Mouse (Mus musculus): ENCODE measurements at regions not wholly inside any gene's neighbourhood (a gene's known extent, or its start where the extent isn't known, plus 50 kb on each side); places are given as distances from the start of the nearest gene placed in this dataset.

DNA sequence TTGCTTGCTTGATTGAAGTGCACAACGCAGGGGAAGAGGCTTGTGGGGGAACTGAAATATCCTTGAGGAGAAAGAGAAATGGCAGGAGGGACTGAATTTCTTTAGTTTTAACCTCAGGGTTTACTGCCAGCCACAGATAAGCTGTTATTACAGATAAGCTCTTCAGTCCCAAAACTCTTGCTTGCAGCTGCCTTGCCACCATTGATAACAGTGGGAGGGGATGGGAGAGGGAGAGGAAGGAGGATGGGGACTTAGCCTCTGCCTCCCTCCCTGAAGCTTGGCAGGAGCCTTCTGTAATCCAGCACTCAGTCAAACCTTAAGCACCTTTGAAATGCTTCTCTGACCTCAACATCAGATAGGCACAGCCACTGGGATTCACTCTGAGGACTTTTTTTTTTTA is 471.4 kb upstream of the Lsamp start:
- DNase-seq (ENCODE audit: low spot score in 2 of 2), result no peak

DNA sequence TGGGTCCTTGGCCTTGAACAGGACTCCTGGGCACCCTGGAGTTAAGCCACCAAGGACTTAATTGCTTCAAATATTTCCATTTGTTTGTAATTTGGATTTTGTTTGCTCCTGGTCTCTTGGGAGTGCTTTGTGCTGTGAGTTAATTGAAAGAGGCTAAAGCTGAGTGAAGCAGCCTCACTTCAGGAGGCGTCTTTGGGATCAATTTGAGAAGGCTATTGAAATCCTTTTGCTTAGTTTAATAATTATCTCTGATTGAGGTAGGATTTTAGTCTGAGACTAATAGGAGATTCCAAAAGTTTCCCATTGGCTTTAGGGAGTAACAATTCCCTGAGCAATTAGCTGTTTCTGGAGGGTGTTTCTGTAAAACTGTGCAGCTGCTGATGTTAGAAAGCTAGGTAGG is 470.5 kb upstream of the Lsamp start:
- DNase-seq (ENCODE audit: low spot score in 2 of 2), result no peak

DNA sequence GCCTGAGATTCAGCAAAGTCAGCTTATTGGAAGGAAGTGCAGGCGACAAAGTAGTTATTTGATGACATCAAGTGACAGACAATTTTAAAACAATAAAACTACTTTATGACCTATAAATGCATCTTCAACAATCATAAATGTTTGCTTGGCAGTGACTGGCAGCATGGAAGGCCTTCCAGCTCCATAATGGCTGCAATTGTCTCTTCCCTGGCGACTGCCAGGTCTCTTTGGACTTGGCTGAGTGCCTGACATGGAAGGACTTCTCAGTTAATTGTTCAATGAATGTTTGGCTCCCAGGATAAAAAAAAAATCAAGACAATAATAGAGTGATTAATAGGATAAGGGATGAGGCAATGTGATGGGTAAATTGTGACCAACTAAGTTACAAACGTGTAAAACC is 453.1 kb upstream of the Lsamp start:
- DNase-seq (ENCODE audit: low spot score in 2 of 2), result no peak

DNA sequence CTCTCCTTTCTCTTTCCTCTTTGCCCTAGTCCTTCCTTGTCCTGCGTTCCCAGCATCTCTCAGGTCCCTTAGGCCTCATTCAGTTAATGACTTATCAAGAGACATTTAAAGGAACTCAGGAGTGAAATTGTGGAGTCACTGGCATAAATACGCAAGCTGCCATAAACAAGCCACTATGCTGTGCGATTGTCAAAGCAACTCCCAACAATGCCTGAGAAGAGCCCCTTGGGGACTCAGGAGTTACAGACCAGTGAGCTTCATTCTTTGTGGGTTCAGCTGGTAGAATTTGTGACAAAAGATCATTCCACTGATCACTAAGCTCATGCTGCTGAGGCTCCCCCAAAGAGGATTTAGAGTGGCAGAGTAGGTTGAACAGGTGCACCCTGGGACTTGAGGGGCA is 451.4 kb upstream of the Lsamp start:
- DNase-seq (ENCODE audit: low spot score in 2 of 2), result no peak

DNA sequence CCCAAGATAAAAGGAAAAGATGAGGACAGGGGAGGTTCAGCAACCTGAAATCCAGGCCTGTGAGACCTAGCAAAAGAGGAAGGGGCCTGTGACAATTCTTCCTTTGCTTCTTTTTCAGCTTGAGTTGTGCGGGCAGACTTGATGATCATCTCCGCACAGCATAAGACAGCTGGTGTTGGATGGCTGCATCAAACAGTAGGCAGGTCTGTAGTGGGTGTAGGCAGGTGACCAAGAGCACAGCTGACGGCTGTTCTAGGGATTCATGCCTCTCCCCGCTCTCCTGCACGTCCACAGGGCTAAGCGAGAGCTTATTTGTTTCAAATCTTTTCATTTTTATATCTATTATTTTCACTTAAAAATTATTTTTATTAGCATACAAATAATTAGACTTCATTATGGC is 450.8 kb upstream of the Lsamp start:
- peak in 1 of 2 experiments; percentile 7 for DNase-seq (ENCODE audit: low spot score in 2 of 2)

DNA sequence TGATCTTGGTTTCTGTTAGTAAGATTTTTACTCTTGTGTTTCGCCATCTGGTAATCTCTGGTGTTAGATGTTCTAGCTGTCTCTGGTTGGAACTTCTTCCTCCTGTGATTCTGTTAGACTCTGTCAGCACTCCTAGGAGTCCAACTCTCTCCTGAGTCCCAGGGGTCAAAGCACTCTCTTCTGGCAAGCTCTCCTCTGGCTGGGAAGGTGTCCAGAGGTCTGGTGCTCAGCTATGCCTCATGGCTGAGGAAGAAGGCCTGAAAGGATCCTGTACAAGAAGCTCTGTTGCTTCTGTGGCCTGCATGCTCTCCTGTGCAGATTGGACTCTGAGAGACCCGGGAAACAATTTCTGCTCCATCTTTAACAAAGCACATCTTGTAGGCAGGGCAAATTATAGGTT is 430.8 kb upstream of the Lsamp start:
- DNase-seq (ENCODE audit: low spot score in 2 of 2), result no peak

DNA sequence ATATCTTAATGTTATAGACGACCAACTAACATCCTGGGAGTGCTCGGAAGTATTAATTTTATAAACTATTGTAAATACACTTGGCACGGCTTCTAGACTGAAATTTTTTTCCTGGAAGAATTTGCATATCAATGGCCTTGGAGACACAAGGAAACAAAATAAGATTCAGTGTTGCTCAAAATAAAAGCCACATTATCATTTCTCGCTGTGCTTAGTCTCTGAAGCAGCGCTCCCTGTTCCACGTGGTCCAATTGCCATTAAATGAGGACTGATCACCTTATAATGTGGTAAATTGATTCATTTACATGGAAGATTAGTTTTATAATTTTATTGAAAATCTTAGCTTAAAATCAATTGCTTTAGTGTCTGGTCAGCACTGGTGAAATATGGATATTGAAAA is 407.5 kb upstream of the Lsamp start:
- DNase-seq (ENCODE audit: low spot score in 2 of 2), result no peak

DNA sequence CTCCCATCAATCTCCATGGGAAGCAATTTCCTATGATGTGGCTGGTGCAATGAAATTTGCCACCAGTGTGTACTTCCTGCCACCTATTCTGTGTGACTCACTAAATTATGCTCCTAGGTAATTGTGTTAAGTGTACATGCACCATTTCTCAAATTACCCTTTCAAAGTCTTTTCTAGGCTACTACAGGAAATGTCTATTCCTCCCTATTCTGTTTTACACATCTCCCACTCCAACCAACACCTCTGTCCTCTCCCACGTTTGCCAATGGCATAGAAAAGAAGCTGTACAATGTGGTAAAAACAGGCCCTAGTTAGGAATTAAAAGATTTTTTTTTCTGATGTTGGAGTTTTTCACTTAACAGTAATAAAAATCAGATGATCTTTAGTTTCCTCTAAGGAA is 404.5 kb upstream of the Lsamp start:
- DNase-seq (ENCODE audit: low spot score in 2 of 2), result peak in 1 of 2 experiments; percentile 12

All from right cerebral cortex, adult 2 months (tissue).